ENCODE assay signal across 11 mouse cellular contexts in the genomic region with DNA sequence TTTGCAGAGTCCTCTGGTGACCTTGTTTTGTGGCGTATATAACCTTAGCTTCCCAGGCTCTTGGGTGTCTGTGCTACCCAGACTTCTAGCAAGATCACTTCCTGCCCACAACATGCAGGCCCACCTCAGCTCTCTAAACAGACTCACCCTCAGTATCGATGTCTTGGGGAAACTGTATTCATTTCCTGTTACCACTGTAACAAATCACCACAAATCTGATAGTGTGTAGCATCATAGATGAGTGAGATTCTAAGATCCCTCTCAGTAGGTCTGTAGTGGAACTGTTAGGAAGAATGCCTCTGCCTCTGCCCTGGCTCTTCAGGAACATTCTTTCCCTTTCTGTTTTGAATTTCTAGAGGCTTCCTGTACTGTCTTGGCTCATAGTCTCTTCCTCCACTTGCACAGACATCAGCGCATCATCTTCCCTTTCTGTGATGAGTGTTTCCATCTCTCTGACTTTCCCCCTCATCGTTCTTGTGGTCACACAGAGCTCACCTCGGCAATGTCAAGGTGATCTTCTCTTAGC.
DNase-seq lines count a peak whose midpoint lies in the region; ATAC-seq lines count a peak whose summit lies in the region.
"Had no signal": no experiment of that assay in that cellular context is flagged by ENCODE, and none has a peak within 500 bp of the region (broad histone marks: within the 10 kb centered on the region; RNA-seq: fewer than 3 reads in every experiment).

No protein-coding gene starts in this region.

- peak overlapping the region; percentile 47 for H3K4me2 ChIP-seq in heart, embryonic 15.5 days
- H3K4me2 ChIP-seq in intestine, embryonic 16.5 days (ENCODE audit: low read depth, low read length), result no peak overlapping the region
- H3K4me2 ChIP-seq: hindbrain, embryonic 15.5 days; midbrain, embryonic 12.5 days had no signal

- no peak overlapping the region for H3K4me3 ChIP-seq in heart, embryonic 15.5 days
- no peak overlapping the region for H3K4me3 ChIP-seq in intestine, embryonic 16.5 days (ENCODE audit: low read length)
- H3K4me3 ChIP-seq: hindbrain, embryonic 15.5 days; midbrain, embryonic 12.5 days had no signal

- H3K36me3 ChIP-seq in heart, embryonic 15.5 days, result no peaks in the 10 kb centered on the region
- H3K36me3 ChIP-seq in intestine, embryonic 16.5 days (ENCODE audit: control insufficient read depth, insufficient read depth, low read length), result no peaks in the 10 kb centered on the region
- H3K36me3 ChIP-seq: hindbrain, embryonic 15.5 days; midbrain, embryonic 12.5 days had no signal

- H3K27me3 ChIP-seq in heart, embryonic 15.5 days, result no peaks in the 10 kb centered on the region
- H3K27me3 ChIP-seq in intestine, embryonic 16.5 days (replicated peaks; ENCODE audit: control insufficient read depth, insufficient read depth, low read length), result no peaks in the 10 kb centered on the region
- H3K27me3 ChIP-seq: hindbrain, embryonic 15.5 days had no signal

- WGBS in heart, embryonic 15.5 days, result 51% methylated on average over 5 of the region's 5 CpGs
- WGBS in intestine, embryonic 16.5 days, result 74% methylated on average over 5 of the region's 5 CpGs

- peaks cover 78% of the 10 kb centered on the region for H3K4me1 ChIP-seq in heart, embryonic 15.5 days (replicated peaks)
- H3K4me1 ChIP-seq in intestine, embryonic 16.5 days (ENCODE audit: control insufficient read depth, insufficient read depth, low read length), result peaks cover 20% of the 10 kb centered on the region

- H3K27ac ChIP-seq in heart, embryonic 15.5 days, result peak overlapping the region; percentile 77
- no peak overlapping the region for H3K27ac ChIP-seq in intestine, embryonic 16.5 days (ENCODE audit: low read length)
- H3K27ac ChIP-seq: hindbrain, embryonic 15.5 days; midbrain, embryonic 12.5 days had no signal

- ATAC-seq in heart, embryonic 15.5 days (replicated peaks; ENCODE audit: insufficient number of reproducible peaks, insufficient read depth, low FRiP score, low read depth), result no peak
- ATAC-seq in neutrophil, adult 5-6 weeks (ENCODE audit: extremely low read depth, insufficient number of reproducible peaks, low FRiP score, poor library complexity, severe bottlenecking), result peak; percentile 43; the same call in 1 of the 2 replicates
- ATAC-seq in intestine, embryonic 16.5 days, result no peak
- ATAC-seq: forebrain, postnatal 0 days had no signal

- H3K9ac ChIP-seq in heart, embryonic 15.5 days, result peak overlapping the region; percentile 6; the same call in 1 of the 2 replicates
- H3K9ac ChIP-seq in intestine, embryonic 16.5 days (ENCODE audit: low read depth, low read length), result no peak overlapping the region
- H3K9ac ChIP-seq: forebrain, postnatal 0 days; hindbrain, embryonic 15.5 days; midbrain, embryonic 12.5 days had no signal

- no peaks in the 10 kb centered on the region for H3K9me3 ChIP-seq in heart, embryonic 15.5 days (replicated peaks)
- no peaks in the 10 kb centered on the region for H3K9me3 ChIP-seq in intestine, embryonic 16.5 days (ENCODE audit: control insufficient read depth, low read length)
- H3K9me3 ChIP-seq: hindbrain, embryonic 15.5 days; midbrain, embryonic 12.5 days had no signal

- intact Hi-C loops in heart, postnatal 10 days (cut with DNase I), result no loop called here

- DNase-seq in heart, postnatal 10 days, result no peak
- peak; percentile 5 for DNase-seq in A20 (ENCODE audit: low read depth, low spot score)
- peak; percentile 85 for DNase-seq in T-cell, adult 2 months (ENCODE audit: low spot score)
- no peak for DNase-seq in urinary bladder, postnatal 36 days (ENCODE audit: low spot score in 2 of 2)
- DNase-seq in adrenal gland, adult 8-10 months, result no peak
- DNase-seq: forebrain, postnatal 0 days had no signal

Comparison
In these comparisons a context has a peak if more than half of its experiments do, and no peak if none do; other contexts are left out.
1. DNase-seq: peak in A20 (single experiment) and T-cell, adult 2 months (single experiment); none in heart, postnatal 10 days (0 of 2), urinary bladder, postnatal 36 days (0 of 2) and adrenal gland, adult 8-10 months (single experiment).